In the genomic region with DNA sequence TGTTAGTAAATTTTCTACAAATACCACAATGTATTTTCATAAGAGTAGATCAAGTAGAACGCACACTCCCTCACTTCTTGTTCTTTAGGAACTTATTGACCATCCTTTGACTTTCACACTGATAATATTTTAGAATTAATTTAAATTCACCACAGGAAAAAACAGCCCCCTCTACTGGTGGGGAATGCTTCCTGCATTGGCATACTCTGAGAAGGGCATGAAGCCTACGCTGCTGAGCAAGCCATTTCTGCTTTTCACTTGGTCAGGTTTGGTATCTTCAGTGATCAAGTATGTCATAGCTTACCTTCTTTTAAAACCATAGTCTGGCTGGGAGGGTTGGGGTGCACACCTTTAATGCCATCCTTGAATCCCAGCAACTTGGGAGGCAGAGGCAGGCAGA, we compare ENCODE assay signal across 11 mouse cellular contexts. TPM values are rescaled to one million over a fixed set of nuclear protein-coding genes. Genes with fewer than 3 reads are reported as not detected.
DNase-seq lines count a peak whose midpoint lies in the region; ATAC-seq and TF ChIP-seq lines count a peak whose summit lies in the region.
"Had no signal": no experiment of that assay in that cellular context is flagged by ENCODE, and none has a peak within 500 bp of the region (broad histone marks: within the 10 kb centered on the region; RNA-seq: fewer than 3 reads in every experiment).

No protein-coding gene starts in this region.

- H3K9ac ChIP-seq in midbrain, postnatal 0 days (replicated peaks; ENCODE audit: low read length, poor library complexity, severe bottlenecking) = no peak overlapping the region
- no peak overlapping the region for H3K9ac ChIP-seq in midbrain, embryonic 13.5 days (replicated peaks)
- H3K9ac ChIP-seq in forebrain, embryonic 13.5 days = no peak overlapping the region
- H3K9ac ChIP-seq: embryonic facial prominence, embryonic 13.5 days had no signal

- WGBS in heart, embryonic 10.5 days = 92% methylated on average over 2 of the region's 2 CpGs
- WGBS in midbrain, postnatal 0 days = 94% methylated on average over 2 of the region's 2 CpGs
- 91% methylated on average over 2 of the region's 2 CpGs for WGBS in midbrain, embryonic 13.5 days
- 92% methylated on average over 2 of the region's 2 CpGs for WGBS in forebrain, embryonic 13.5 days

- no peak overlapping the region for H3K27ac ChIP-seq in heart, embryonic 10.5 days
- H3K27ac ChIP-seq in midbrain, postnatal 0 days (ENCODE audit: low read depth, low read length) = no peak overlapping the region
- no peak overlapping the region for H3K27ac ChIP-seq in midbrain, embryonic 13.5 days
- H3K27ac ChIP-seq in forebrain, embryonic 13.5 days = no peak overlapping the region
- H3K27ac ChIP-seq: embryonic facial prominence, embryonic 13.5 days; macrophage had no signal

- H3K4me3 ChIP-seq in heart, embryonic 10.5 days = no peak overlapping the region
- H3K4me3 ChIP-seq in midbrain, postnatal 0 days (ENCODE audit: low read depth, low read length) = no peak overlapping the region
- no peak overlapping the region for H3K4me3 ChIP-seq in midbrain, embryonic 13.5 days (replicated peaks)
- no peak overlapping the region for H3K4me3 ChIP-seq in forebrain, embryonic 13.5 days
- H3K4me3 ChIP-seq: embryonic facial prominence, embryonic 13.5 days had no signal

- ATAC-seq in midbrain, postnatal 0 days (ENCODE audit: low FRiP score) = no peak
- ATAC-seq in midbrain, embryonic 13.5 days = no peak
- ATAC-seq in forebrain, embryonic 13.5 days = no peak

- H3K9me3 ChIP-seq in heart, embryonic 10.5 days = no peaks in the 10 kb centered on the region
- H3K9me3 ChIP-seq in midbrain, postnatal 0 days (ENCODE audit: low read length) = no peaks in the 10 kb centered on the region
- no peaks in the 10 kb centered on the region for H3K9me3 ChIP-seq in midbrain, embryonic 13.5 days
- H3K9me3 ChIP-seq in forebrain, embryonic 13.5 days (replicated peaks) = no peaks in the 10 kb centered on the region
- H3K9me3 ChIP-seq: embryonic facial prominence, embryonic 13.5 days had no signal

- DNase-seq in heart, adult 11 months = peak; percentile 78
- DNase-seq in heart, embryonic 10.5 days (ENCODE audit: low spot score) = no peak
- DNase-seq in midbrain, postnatal 0 days (ENCODE audit: low spot score) = no peak
- DNase-seq in ZHBTc4 (ENCODE audit: low read depth, low spot score) = peak; percentile 34
- DNase-seq in lung, postnatal 36 days = peak; percentile 53
- no peak for DNase-seq in cerebellum, adult 9-11 months

- H3K4me1 ChIP-seq in heart, embryonic 10.5 days = peaks cover 10% of the 10 kb centered on the region
- peaks cover 12% of the 10 kb centered on the region; the same call in 1 of the 2 replicates for H3K4me1 ChIP-seq in midbrain, postnatal 0 days (ENCODE audit: insufficient read depth, low read length)
- H3K4me1 ChIP-seq in midbrain, embryonic 13.5 days (replicated peaks) = peaks cover 40% of the 10 kb centered on the region
- peaks cover 23% of the 10 kb centered on the region for H3K4me1 ChIP-seq in forebrain, embryonic 13.5 days

- peak; percentile 52 for TF ChIP-seq CTCF in midbrain, postnatal 0 days (IDR thresholded peaks at IDR 0.05)

- H3K4me2 ChIP-seq in midbrain, postnatal 0 days (ENCODE audit: low read depth, low read length, poor library complexity, severe bottlenecking) = no peak overlapping the region
- no peak overlapping the region for H3K4me2 ChIP-seq in midbrain, embryonic 13.5 days (replicated peaks)
- no peak overlapping the region for H3K4me2 ChIP-seq in forebrain, embryonic 13.5 days
- H3K4me2 ChIP-seq: embryonic facial prominence, embryonic 13.5 days had no signal

- H3K36me3 ChIP-seq in heart, embryonic 10.5 days = no peaks in the 10 kb centered on the region
- H3K36me3 ChIP-seq in midbrain, postnatal 0 days (ENCODE audit: insufficient read depth, low read length) = no peaks in the 10 kb centered on the region
- no peaks in the 10 kb centered on the region for H3K36me3 ChIP-seq in midbrain, embryonic 13.5 days
- H3K36me3 ChIP-seq in forebrain, embryonic 13.5 days (ENCODE audit: poor library complexity, severe bottlenecking) = no peaks in the 10 kb centered on the region
- H3K36me3 ChIP-seq: embryonic facial prominence, embryonic 13.5 days had no signal

- 0 out of 2 replicates have a peak, but pooled peaks cover under 1% of the 10 kb centered on the region for H3K27me3 ChIP-seq in heart, embryonic 10.5 days (ENCODE audit: insufficient read depth, poor library complexity, severe bottlenecking)
- no peaks in the 10 kb centered on the region for H3K27me3 ChIP-seq in midbrain, postnatal 0 days (ENCODE audit: insufficient read depth, low read length)
- H3K27me3 ChIP-seq in midbrain, embryonic 13.5 days = no peaks in the 10 kb centered on the region
- no peaks in the 10 kb centered on the region for H3K27me3 ChIP-seq in forebrain, embryonic 13.5 days

RNA-seq across cellular contexts. Expression of a gene that starts 3.7 kb away (rescaled TPM):
- 0.65 and 1.2 TPM in 2 replicates for polyA plus RNA-seq in heart, embryonic 10.5 days (2016; fragmentation: Nextera tagmentation; extraction: Ambion mirVana)
- total RNA-seq in midbrain, postnatal 0 days (2014; rRNA removed) = 2.1 and 3.3 TPM in 2 replicates
- 7.4 and 11.1 TPM in 2 replicates for polyA plus RNA-seq in midbrain, postnatal 0 days (2015; fragmentation: Nextera tagmentation; extraction: Ambion mirVana)
- 6.9 and 7.4 TPM in 2 replicates for polyA plus RNA-seq in midbrain, embryonic 13.5 days (2015; fragmentation: Nextera tagmentation; extraction: Ambion mirVana)
- polyA plus RNA-seq in forebrain, embryonic 13.5 days (2015; fragmentation: Nextera tagmentation; extraction: Ambion mirVana) = 5.1 and 5.2 TPM in 2 replicates
- total RNA-seq: heart, adult 18-20 months had no signal

RNA-seq across cellular contexts. Expression of a gene that starts 4.6 kb away (rescaled TPM):
- 0.90 and 1.00 TPM in 2 replicates for polyA plus RNA-seq in heart, embryonic 10.5 days (2016; fragmentation: Nextera tagmentation; extraction: Ambion mirVana)
- 128 and 135 TPM in 2 replicates for total RNA-seq in midbrain, postnatal 0 days (2014; rRNA removed)
- polyA plus RNA-seq in midbrain, postnatal 0 days (2015; fragmentation: Nextera tagmentation; extraction: Ambion mirVana) = 16.7 and 18.6 TPM in 2 replicates
- 12.6 and 13.5 TPM in 2 replicates for polyA plus RNA-seq in midbrain, embryonic 13.5 days (2015; fragmentation: Nextera tagmentation; extraction: Ambion mirVana)
- 9.3 and 11.5 TPM in 2 replicates for polyA plus RNA-seq in forebrain, embryonic 13.5 days (2015; fragmentation: Nextera tagmentation; extraction: Ambion mirVana)

Comparison
In these comparisons a context has a peak if more than half of its experiments do, and no peak if none do; other contexts are left out.
1. DNase-seq: peak in heart, adult 11 months (single experiment), ZHBTc4 (single experiment) and lung, postnatal 36 days (single experiment); none in heart, embryonic 10.5 days (single experiment), midbrain, postnatal 0 days (single experiment) and cerebellum, adult 9-11 months (single experiment).